Mouse (Mus musculus): Measurements from ENCODE around the gene Gm20388. TPM values are rescaled to one million over a fixed set of nuclear protein-coding genes. Genes with fewer than 3 reads are reported as not detected.

The Gm20388 gene
- polyA plus RNA-seq, 1 experiment from 2014 or later, result not detected

GRCm38 (mm10) chr8:120485116-120485515 is 574.5 kb downstream of the Gm20388 start:
- Histone ChIP-seq H3K36me3 (ENCODE audit: control insufficient read depth, insufficient read depth, low read length) (no peaks in the 10 kb centered on the region), H3K9ac (ENCODE audit: low read length) (peak overlapping the region; percentile 45; the same call in 1 of the 2 replicates), H3K27ac (replicated peaks in 1 of 2; ENCODE audit: control insufficient read depth in 1 of 2, insufficient read depth in 1 of 2, low read depth in 2 of 2, low read length in 2 of 2) (peak overlapping the region; percentile 2 to 78; a peak in 2 of 4 replicates), H3K4me2 (ENCODE audit: low read length) (0 out of 2 replicates have a peak overlapping the region, but pooled peaks have one; percentile 11), H3K9me3 (ENCODE audit: control insufficient read depth, low read length) (no peaks in the 10 kb centered on the region), H3K4me1 (ENCODE audit: control insufficient read depth in 2 of 2, insufficient read depth in 2 of 2, low read length in 2 of 2) (peaks cover 28 to 38% of the 10 kb centered on the region in 2 experiments), H3K27me3 (ENCODE audit: control insufficient read depth, insufficient read depth, low read length) (no peaks in the 10 kb centered on the region), H3K4me3 (ENCODE audit: control insufficient read depth in 1 of 2, insufficient read depth in 1 of 2, low read depth in 1 of 2, low read length in 2 of 2) (no peak overlapping the region)
- ATAC-seq (ENCODE audit: insufficient number of reproducible peaks, insufficient read depth, low FRiP score, low read depth), result no peak
- 61% methylated on average over 6 of the region's 6 CpGs for WGBS

- WGBS, result 50% methylated on average over 21 of the region's 21 CpGs
Measured at GRCm38 (mm10) chr8:120485551-120486476, 575.2 kb downstream of the Gm20388 start.

GRCm38 (mm10) chr8:120486477-120487376 is 576.1 kb downstream of the Gm20388 start:
- H3K9me3 ChIP-seq (ENCODE audit: control insufficient read depth, low read length), result no peaks in the 10 kb centered on the region
- H3K9ac ChIP-seq (ENCODE audit: low read length), result peak overlapping the region; percentile 93
- peak overlapping the region; percentile 85 to 93 for H3K4me3 ChIP-seq (ENCODE audit: control insufficient read depth in 1 of 2, insufficient read depth in 1 of 2, low read depth in 1 of 2, low read length in 2 of 2)
- H3K4me2 ChIP-seq (ENCODE audit: low read length), result peak overlapping the region; percentile 96
- peaks cover 43 to 55% of the 10 kb centered on the region in 2 experiments for H3K4me1 ChIP-seq (ENCODE audit: control insufficient read depth in 2 of 2, insufficient read depth in 2 of 2, low read length in 2 of 2)
- ATAC-seq (ENCODE audit: insufficient number of reproducible peaks, insufficient read depth, low FRiP score, low read depth), result 0 out of 2 replicates have a peak, but pooled peaks have one; percentile 7
- WGBS, result 6% methylated on average over 50 of the region's 50 CpGs
- H3K27ac ChIP-seq (replicated peaks in 1 of 2; ENCODE audit: control insufficient read depth in 1 of 2, insufficient read depth in 1 of 2, low read depth in 2 of 2, low read length in 2 of 2), result peak overlapping the region; percentile 81 to 97
- H3K36me3 ChIP-seq (ENCODE audit: control insufficient read depth, insufficient read depth, low read length), result no peaks in the 10 kb centered on the region
- H3K27me3 ChIP-seq (ENCODE audit: control insufficient read depth, insufficient read depth, low read length), result no peaks in the 10 kb centered on the region

More at GRCm38 (mm10) chr8:120485551-120486476, 575.2 kb downstream of the Gm20388 start:
- Histone ChIP-seq H3K27me3 (ENCODE audit: control insufficient read depth, insufficient read depth, low read length) (no peaks in the 10 kb centered on the region), H3K27ac (replicated peaks in 1 of 2; ENCODE audit: control insufficient read depth in 1 of 2, insufficient read depth in 1 of 2, low read depth in 2 of 2, low read length in 2 of 2) (no peak overlapping the region), H3K4me1 (ENCODE audit: control insufficient read depth in 2 of 2, insufficient read depth in 2 of 2, low read length in 2 of 2) (peaks cover 33 to 45% of the 10 kb centered on the region in 2 experiments), H3K9me3 (ENCODE audit: control insufficient read depth, low read length) (no peaks in the 10 kb centered on the region), H3K36me3 (ENCODE audit: control insufficient read depth, insufficient read depth, low read length) (no peaks in the 10 kb centered on the region), H3K4me2 (ENCODE audit: low read length) (peak overlapping the region; percentile 96), H3K4me3 (ENCODE audit: control insufficient read depth in 1 of 2, insufficient read depth in 1 of 2, low read depth in 1 of 2, low read length in 2 of 2) (no peak overlapping the region), H3K9ac (ENCODE audit: low read length) (no peak overlapping the region)
- ATAC-seq (ENCODE audit: insufficient number of reproducible peaks, insufficient read depth, low FRiP score, low read depth), result no peak

- H3K4me3 ChIP-seq (ENCODE audit: control insufficient read depth in 1 of 2, insufficient read depth in 1 of 2, low read depth in 1 of 2, low read length in 2 of 2), result peak overlapping the region; percentile 85 to 93
- H3K9ac ChIP-seq (ENCODE audit: low read length), result peak overlapping the region; percentile 93
- ATAC-seq (ENCODE audit: insufficient number of reproducible peaks, insufficient read depth, low FRiP score, low read depth), result peak; percentile 11; the same call in 1 of the 2 replicates
- no peaks in the 10 kb centered on the region for H3K36me3 ChIP-seq (ENCODE audit: control insufficient read depth, insufficient read depth, low read length)
- H3K9me3 ChIP-seq (ENCODE audit: control insufficient read depth, low read length), result no peaks in the 10 kb centered on the region
- H3K4me2 ChIP-seq (ENCODE audit: low read length), result peak overlapping the region; percentile 96
- H3K27me3 ChIP-seq (ENCODE audit: control insufficient read depth, insufficient read depth, low read length), result no peaks in the 10 kb centered on the region
- peak overlapping the region; percentile 81 to 97 for H3K27ac ChIP-seq (replicated peaks in 1 of 2; ENCODE audit: control insufficient read depth in 1 of 2, insufficient read depth in 1 of 2, low read depth in 2 of 2, low read length in 2 of 2)
- WGBS, result 0% methylated on average over 34 of the region's 34 CpGs
- H3K4me1 ChIP-seq (ENCODE audit: control insufficient read depth in 2 of 2, insufficient read depth in 2 of 2, low read length in 2 of 2), result peaks cover 47 to 61% of the 10 kb centered on the region in 2 experiments
Measured at GRCm38 (mm10) chr8:120487377-120487728, 576.7 kb downstream of the Gm20388 start.

- Histone ChIP-seq H3K36me3 (ENCODE audit: control insufficient read depth, insufficient read depth, low read length) (no peaks in the 10 kb centered on the region), H3K9me3 (ENCODE audit: control insufficient read depth, low read length) (no peaks in the 10 kb centered on the region), H3K27me3 (ENCODE audit: control insufficient read depth, insufficient read depth, low read length) (no peaks in the 10 kb centered on the region), H3K9ac (ENCODE audit: low read length) (peak overlapping the region; percentile 93), H3K4me3 (ENCODE audit: control insufficient read depth in 1 of 2, insufficient read depth in 1 of 2, low read depth in 1 of 2, low read length in 2 of 2) (peak overlapping the region; percentile 85 to 93), H3K4me2 (ENCODE audit: low read length) (peak overlapping the region; percentile 96), H3K4me1 (ENCODE audit: control insufficient read depth in 2 of 2, insufficient read depth in 2 of 2, low read length in 2 of 2) (peaks cover 53 to 66% of the 10 kb centered on the region in 2 experiments), H3K27ac (replicated peaks in 1 of 2; ENCODE audit: control insufficient read depth in 1 of 2, insufficient read depth in 1 of 2, low read depth in 2 of 2, low read length in 2 of 2) (peak overlapping the region; percentile 81 to 97)
- ATAC-seq (ENCODE audit: insufficient number of reproducible peaks, insufficient read depth, low FRiP score, low read depth), result 0 out of 2 replicates have a peak, but pooled peaks have one; percentile 9
- WGBS, result under 1% methylated on average over 48 of the region's 55 CpGs
Measured at GRCm38 (mm10) chr8:120487729-120488510, 577.3 kb downstream of the Gm20388 start.

GRCm38 (mm10) chr8:120488636-120489131 is 578.0 kb downstream of the Gm20388 start:
- Histone ChIP-seq H3K4me1 (ENCODE audit: control insufficient read depth in 2 of 2, insufficient read depth in 2 of 2, low read length in 2 of 2) (peaks cover 60 to 73% of the 10 kb centered on the region in 2 experiments), H3K27me3 (ENCODE audit: control insufficient read depth, insufficient read depth, low read length) (no peaks in the 10 kb centered on the region), H3K9ac (ENCODE audit: low read length) (peak overlapping the region; percentile 93), H3K4me3 (ENCODE audit: control insufficient read depth in 1 of 2, insufficient read depth in 1 of 2, low read depth in 1 of 2, low read length in 2 of 2) (peak overlapping the region; percentile 85 to 93), H3K27ac (replicated peaks in 1 of 2; ENCODE audit: control insufficient read depth in 1 of 2, insufficient read depth in 1 of 2, low read depth in 2 of 2, low read length in 2 of 2) (peak overlapping the region; percentile 71 to 97), H3K36me3 (ENCODE audit: control insufficient read depth, insufficient read depth, low read length) (no peaks in the 10 kb centered on the region), H3K4me2 (ENCODE audit: low read length) (peak overlapping the region; percentile 96), H3K9me3 (ENCODE audit: control insufficient read depth, low read length) (no peaks in the 10 kb centered on the region)
- ATAC-seq (ENCODE audit: insufficient number of reproducible peaks, insufficient read depth, low FRiP score, low read depth), result no peak
- WGBS, result under 1% methylated on average over 24 of the region's 25 CpGs

All from heart, embryonic 14.5 days (tissue).